Mouse (Mus musculus): ENCODE measurements at regions not wholly inside any gene's neighbourhood (a gene's known extent, or its start where the extent isn't known, plus 50 kb on each side); places are given as distances from the start of the nearest gene placed in this dataset.
A peak's percentile ranks its signal among the peaks of the same experiment; 100 is the strongest.

DNA sequence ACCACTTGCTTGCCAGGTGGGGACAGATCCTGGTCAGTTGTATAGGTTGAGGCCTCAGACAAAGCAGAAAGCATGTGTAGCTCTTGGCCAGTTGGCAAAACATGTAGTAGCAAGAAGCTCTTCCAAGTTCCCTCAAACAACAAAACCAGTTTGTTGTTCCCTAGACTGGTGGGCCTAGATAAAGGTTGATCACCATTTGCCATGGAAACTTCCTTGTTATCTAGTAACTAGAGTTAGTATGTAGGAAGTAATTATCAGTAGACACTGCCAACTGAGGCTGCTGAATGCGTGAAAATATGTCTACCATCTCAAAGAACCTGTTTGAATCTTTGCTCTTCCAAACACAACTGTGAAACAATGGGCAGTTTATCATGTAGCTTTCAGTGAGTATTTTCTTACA, 1098.7 kb downstream of the Pcdh18 start:
- 82% methylated on average over 1 of the region's 1 CpGs for WGBS
- Histone ChIP-seq H3K9me3 (ENCODE audit: control insufficient read depth, low read length) (no peaks in the 10 kb centered on the region), H3K27me3 (replicated peaks; ENCODE audit: control insufficient read depth, insufficient read depth, low read length) (no peaks in the 10 kb centered on the region), H3K27ac (ENCODE audit: low read length) (no peak overlapping the region), H3K9ac (ENCODE audit: low read depth, low read length) (no peak overlapping the region), H3K4me3 (ENCODE audit: low read length) (no peak overlapping the region), H3K4me2 (ENCODE audit: low read depth, low read length) (no peak overlapping the region), H3K36me3 (ENCODE audit: control insufficient read depth, insufficient read depth, low read length) (no peaks in the 10 kb centered on the region), H3K4me1 (ENCODE audit: control insufficient read depth, insufficient read depth, low read length) (no peaks in the 10 kb centered on the region)
- no peak for ATAC-seq

DNA sequence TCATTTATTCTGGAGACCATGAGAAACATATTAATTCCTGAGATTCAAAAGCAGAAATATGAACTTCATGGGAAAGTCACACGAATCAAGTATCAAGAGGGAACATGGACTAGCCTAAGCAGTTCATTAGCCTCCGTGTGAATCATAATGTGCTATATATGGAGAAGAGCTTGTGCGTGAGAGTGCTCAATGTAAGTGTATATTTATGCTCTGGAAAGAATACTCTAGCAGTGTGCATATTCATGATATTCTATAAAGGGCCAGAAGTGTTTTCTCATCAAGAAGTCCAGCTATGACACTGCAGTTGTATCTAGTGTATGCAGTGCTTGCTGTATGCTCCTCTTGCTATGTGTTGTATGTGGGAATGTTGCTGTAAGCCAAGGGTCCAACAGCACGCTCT, 1102.0 kb downstream of the Pcdh18 start:
- H3K4me1 ChIP-seq (ENCODE audit: control insufficient read depth, insufficient read depth, low read length): no peaks in the 10 kb centered on the region
- 79% methylated on average over 4 of the region's 4 CpGs for WGBS
- H3K4me3 ChIP-seq (ENCODE audit: low read length): no peak overlapping the region
- no peak for ATAC-seq
- H3K27me3 ChIP-seq (replicated peaks; ENCODE audit: control insufficient read depth, insufficient read depth, low read length): no peaks in the 10 kb centered on the region
- H3K4me2 ChIP-seq (ENCODE audit: low read depth, low read length): no peak overlapping the region
- no peaks in the 10 kb centered on the region for H3K9me3 ChIP-seq (ENCODE audit: control insufficient read depth, low read length)
- no peak overlapping the region for H3K27ac ChIP-seq (ENCODE audit: low read length)
- no peaks in the 10 kb centered on the region for H3K36me3 ChIP-seq (ENCODE audit: control insufficient read depth, insufficient read depth, low read length)
- H3K9ac ChIP-seq (ENCODE audit: low read depth, low read length): no peak overlapping the region

DNA sequence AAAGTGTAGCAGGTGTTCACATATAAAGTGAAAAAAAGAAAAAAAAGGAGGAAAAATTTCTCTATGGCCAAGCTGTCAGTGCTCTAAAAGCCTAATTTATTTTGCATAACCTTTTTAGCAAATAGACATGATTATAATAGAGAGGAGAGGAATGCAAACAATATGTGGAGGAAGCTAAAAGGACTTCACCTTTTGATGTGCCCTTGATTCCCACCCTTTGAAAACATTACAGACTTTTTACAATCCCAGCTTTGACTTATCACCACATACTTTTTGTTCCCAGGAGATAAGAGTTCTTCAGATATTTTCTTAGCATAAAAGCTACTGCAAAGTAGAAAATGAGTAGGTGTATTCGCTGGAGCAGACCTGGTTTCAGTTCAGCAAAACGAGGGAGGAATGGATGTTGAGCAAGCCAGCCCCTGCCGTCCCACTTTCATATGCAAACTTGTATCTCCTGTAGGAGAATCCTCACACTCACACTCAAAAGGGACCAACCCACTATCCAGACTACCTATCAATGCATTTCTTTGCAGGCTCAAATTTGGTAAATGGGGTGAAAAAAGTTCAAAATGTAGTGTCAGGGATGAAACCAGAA, 1125.1 kb downstream of the Pcdh18 start:
- Histone ChIP-seq H3K36me3 (ENCODE audit: control insufficient read depth, insufficient read depth, low read length) (no peaks in the 10 kb centered on the region), H3K4me1 (ENCODE audit: control insufficient read depth, insufficient read depth, low read length) (no peaks in the 10 kb centered on the region), H3K4me2 (ENCODE audit: low read depth, low read length) (no peak overlapping the region), H3K9me3 (ENCODE audit: control insufficient read depth, low read length) (no peaks in the 10 kb centered on the region), H3K9ac (ENCODE audit: low read depth, low read length) (no peak overlapping the region), H3K4me3 (ENCODE audit: low read length) (no peak overlapping the region), H3K27me3 (replicated peaks; ENCODE audit: control insufficient read depth, insufficient read depth, low read length) (no peaks in the 10 kb centered on the region), H3K27ac (ENCODE audit: low read length) (0 out of 2 replicates have a peak overlapping the region, but pooled peaks have one; percentile 5)
- peak; percentile 63 for ATAC-seq
- 33% methylated on average over 3 of the region's 3 CpGs for whole genome bisulfite sequencing

DNA sequence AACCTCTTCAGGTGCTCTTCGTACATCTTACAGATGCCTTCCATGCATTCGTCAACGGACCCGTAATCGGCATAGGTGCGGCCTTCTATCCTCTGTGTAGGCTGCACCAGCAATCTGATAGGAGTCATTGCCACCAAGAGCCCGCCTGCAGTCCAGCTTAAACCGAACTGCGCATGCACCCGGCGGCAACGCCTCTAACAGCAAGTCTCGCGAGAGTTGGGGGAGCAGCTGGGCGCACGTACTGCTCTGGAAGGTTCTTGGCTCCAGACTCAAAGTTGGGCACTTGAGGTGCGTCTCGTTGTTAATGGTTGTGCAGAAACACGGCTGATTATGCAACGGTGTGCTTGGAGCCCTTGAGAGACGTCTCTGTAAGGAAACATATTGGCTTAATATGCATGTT, 1148.2 kb downstream of the Pcdh18 start:
- Histone ChIP-seq H3K36me3 (ENCODE audit: control insufficient read depth, insufficient read depth, low read length) (no peaks in the 10 kb centered on the region), H3K4me2 (ENCODE audit: low read depth, low read length) (no peak overlapping the region), H3K9ac (ENCODE audit: low read depth, low read length) (no peak overlapping the region), H3K4me1 (ENCODE audit: control insufficient read depth, insufficient read depth, low read length) (no peaks in the 10 kb centered on the region), H3K27ac (ENCODE audit: low read length) (no peak overlapping the region), H3K4me3 (ENCODE audit: low read length) (no peak overlapping the region), H3K9me3 (ENCODE audit: control insufficient read depth, low read length) (no peaks in the 10 kb centered on the region), H3K27me3 (replicated peaks; ENCODE audit: control insufficient read depth, insufficient read depth, low read length) (no peaks in the 10 kb centered on the region)
- ATAC-seq: no peak
- WGBS: 95% methylated on average over 21 of the region's 21 CpGs

DNA sequence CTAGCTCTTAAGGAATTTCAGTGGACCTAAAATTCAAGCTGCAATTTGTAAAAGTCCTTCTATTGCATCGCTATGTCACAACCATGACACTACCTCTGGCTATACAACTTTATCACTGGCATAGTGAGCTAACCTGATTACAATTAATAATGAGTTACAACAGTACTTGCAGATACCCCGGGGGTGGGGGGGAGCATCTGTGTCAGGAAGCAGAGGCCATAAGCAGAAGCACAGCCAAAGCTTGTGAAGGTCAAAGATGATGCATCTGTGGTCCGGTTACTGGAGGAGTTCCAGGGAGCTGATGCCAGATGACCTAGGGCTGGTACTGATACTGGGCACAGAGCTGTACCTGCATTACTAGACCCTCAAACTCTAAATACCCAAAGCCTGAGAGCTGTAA, 1152.3 kb downstream of the Pcdh18 start:
- H3K9me3 ChIP-seq (ENCODE audit: control insufficient read depth, low read length): no peaks in the 10 kb centered on the region

DNA sequence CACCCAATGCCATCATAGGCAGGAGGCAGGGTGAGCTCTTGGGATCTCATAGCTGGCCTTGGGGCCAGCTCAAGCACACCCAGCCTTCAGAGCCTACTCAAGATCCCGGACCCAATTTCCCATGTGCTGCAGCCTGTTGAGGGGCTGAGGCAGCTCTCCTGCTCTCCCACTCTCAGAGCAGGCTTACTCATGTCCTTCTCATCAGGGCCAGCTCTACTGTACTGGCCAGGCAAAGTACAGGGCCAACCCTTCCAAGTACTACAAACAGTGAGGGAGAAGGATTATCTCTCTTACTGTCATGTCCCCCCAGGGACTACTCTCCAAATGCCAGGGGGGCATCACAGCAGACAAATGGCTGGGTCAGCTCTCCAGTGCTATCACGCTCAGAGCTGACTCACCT, 1169.8 kb downstream of the Pcdh18 start:
- no peaks in the 10 kb centered on the region for H3K36me3 ChIP-seq (ENCODE audit: control insufficient read depth, insufficient read depth, low read length)
- no peak overlapping the region for H3K9ac ChIP-seq (ENCODE audit: low read depth, low read length)
- H3K27me3 ChIP-seq (replicated peaks; ENCODE audit: control insufficient read depth, insufficient read depth, low read length): no peaks in the 10 kb centered on the region
- no peak overlapping the region for H3K27ac ChIP-seq (ENCODE audit: low read length)
- ATAC-seq: no peak
- no peak overlapping the region for H3K4me2 ChIP-seq (ENCODE audit: low read depth, low read length)
- peaks cover 6% of the 10 kb centered on the region; the same call in 1 of the 2 replicates for H3K4me1 ChIP-seq (ENCODE audit: control insufficient read depth, insufficient read depth, low read length)
- H3K9me3 ChIP-seq (ENCODE audit: control insufficient read depth, low read length): no peaks in the 10 kb centered on the region
- WGBS: 88% methylated on average over 2 of the region's 2 CpGs
- no peak overlapping the region for H3K4me3 ChIP-seq (ENCODE audit: low read length)

More for the DNA sequence above, 1152.3 kb downstream of the Pcdh18 start:
- Histone ChIP-seq H3K4me1 (ENCODE audit: control insufficient read depth, insufficient read depth, low read length) (no peaks in the 10 kb centered on the region), H3K27me3 (replicated peaks; ENCODE audit: control insufficient read depth, insufficient read depth, low read length) (no peaks in the 10 kb centered on the region), H3K9ac (ENCODE audit: low read depth, low read length) (no peak overlapping the region), H3K4me2 (ENCODE audit: low read depth, low read length) (no peak overlapping the region), H3K36me3 (ENCODE audit: control insufficient read depth, insufficient read depth, low read length) (no peaks in the 10 kb centered on the region), H3K27ac (ENCODE audit: low read length) (no peak overlapping the region), H3K4me3 (ENCODE audit: low read length) (no peak overlapping the region)
- no peak for ATAC-seq
- 84% methylated on average over 3 of the region's 3 CpGs for WGBS

DNA sequence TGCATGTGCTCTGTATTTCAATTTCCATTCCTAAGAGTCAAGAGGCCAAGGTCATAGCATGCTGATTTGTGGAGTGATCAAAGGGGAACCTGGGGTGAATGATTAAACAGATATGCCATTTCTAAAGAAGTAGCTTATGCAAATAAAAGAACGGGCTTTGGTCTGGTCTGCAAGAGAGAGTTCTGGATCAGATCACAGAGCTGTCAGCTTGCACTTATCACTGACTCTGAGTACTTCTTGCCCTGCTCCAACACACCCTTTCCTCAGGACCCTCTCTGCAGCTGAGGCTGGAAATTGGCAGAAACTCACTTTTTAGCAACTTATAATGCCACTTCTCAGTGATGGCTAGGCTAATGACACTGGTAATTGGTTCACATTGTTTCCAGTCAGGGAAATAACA, 1171.0 kb downstream of the Pcdh18 start:
- no peaks in the 10 kb centered on the region for H3K27me3 ChIP-seq (replicated peaks; ENCODE audit: control insufficient read depth, insufficient read depth, low read length)
- no peaks in the 10 kb centered on the region for H3K9me3 ChIP-seq (ENCODE audit: control insufficient read depth, low read length)
- no peaks in the 10 kb centered on the region for H3K36me3 ChIP-seq (ENCODE audit: control insufficient read depth, insufficient read depth, low read length)
- no peak overlapping the region for H3K4me2 ChIP-seq (ENCODE audit: low read depth, low read length)
- H3K27ac ChIP-seq (ENCODE audit: low read length): no peak overlapping the region
- WGBS: 12% methylated on average over 1 of the region's 1 CpGs
- H3K9ac ChIP-seq (ENCODE audit: low read depth, low read length): no peak overlapping the region
- H3K4me1 ChIP-seq (ENCODE audit: control insufficient read depth, insufficient read depth, low read length): peaks cover 6% of the 10 kb centered on the region; the same call in 1 of the 2 replicates
- ATAC-seq: peak; percentile 60; the same call in 1 of the 2 replicates
- no peak overlapping the region for H3K4me3 ChIP-seq (ENCODE audit: low read length)

DNA sequence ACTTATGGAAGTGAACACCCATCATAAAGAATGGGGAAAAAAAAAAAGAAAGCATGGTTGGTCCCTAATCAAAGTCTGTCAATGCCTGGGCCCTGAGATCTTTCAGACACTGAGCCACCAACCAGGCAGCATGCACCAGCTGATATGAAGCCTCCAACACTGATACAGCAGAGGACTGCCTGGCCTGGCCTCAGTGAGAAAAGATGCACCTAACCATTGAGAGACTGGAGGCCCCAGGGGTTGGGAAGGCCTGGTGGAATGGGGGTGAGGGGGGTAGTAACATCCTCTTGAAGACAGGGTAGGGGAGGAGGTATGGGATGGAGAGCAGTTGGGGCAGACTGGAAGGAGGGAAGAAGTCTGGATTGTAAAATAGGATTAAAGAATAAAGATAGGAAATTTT, 1172.8 kb downstream of the Pcdh18 start:
- Histone ChIP-seq H3K4me1 (ENCODE audit: control insufficient read depth, insufficient read depth, low read length) (peaks cover 6% of the 10 kb centered on the region; the same call in 1 of the 2 replicates), H3K27me3 (replicated peaks; ENCODE audit: control insufficient read depth, insufficient read depth, low read length) (no peaks in the 10 kb centered on the region)
- no peak for ATAC-seq

DNA sequence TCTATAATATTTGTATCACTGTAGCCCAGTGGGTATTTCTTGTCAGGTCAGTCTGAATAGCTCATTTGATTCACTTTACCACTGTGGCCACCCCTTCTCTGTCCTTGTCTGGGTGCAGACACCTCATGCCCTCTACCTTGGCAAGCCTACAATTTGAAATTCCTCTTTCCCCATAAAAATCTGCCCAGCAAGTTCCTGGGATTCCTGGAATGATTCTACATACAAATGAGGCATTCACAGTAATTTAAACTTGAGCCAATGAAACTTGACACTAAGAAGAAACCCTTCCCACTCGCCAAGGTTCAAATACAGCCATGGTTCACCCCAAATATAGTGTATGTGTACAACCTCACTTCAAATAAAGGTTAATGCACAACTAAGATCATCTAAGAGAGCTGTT, 1174.6 kb downstream of the Pcdh18 start:
- Histone ChIP-seq H3K36me3 (ENCODE audit: control insufficient read depth, insufficient read depth, low read length) (no peaks in the 10 kb centered on the region), H3K9ac (ENCODE audit: low read depth, low read length) (no peak overlapping the region), H3K9me3 (ENCODE audit: control insufficient read depth, low read length) (no peaks in the 10 kb centered on the region), H3K4me1 (ENCODE audit: control insufficient read depth, insufficient read depth, low read length) (peaks cover 6% of the 10 kb centered on the region; the same call in 1 of the 2 replicates), H3K27me3 (replicated peaks; ENCODE audit: control insufficient read depth, insufficient read depth, low read length) (no peaks in the 10 kb centered on the region), H3K4me2 (ENCODE audit: low read depth, low read length) (no peak overlapping the region), H3K4me3 (ENCODE audit: low read length) (no peak overlapping the region), H3K27ac (ENCODE audit: low read length) (no peak overlapping the region)
- no peak for ATAC-seq
- 70% methylated on average over 1 of the region's 1 CpGs for WGBS

More for the DNA sequence above, 1172.8 kb downstream of the Pcdh18 start:
- no peak overlapping the region for H3K4me2 ChIP-seq (ENCODE audit: low read depth, low read length)
- no peak overlapping the region for H3K4me3 ChIP-seq (ENCODE audit: low read length)
- no peaks in the 10 kb centered on the region for H3K36me3 ChIP-seq (ENCODE audit: control insufficient read depth, insufficient read depth, low read length)
- no peak overlapping the region for H3K9ac ChIP-seq (ENCODE audit: low read depth, low read length)
- no peaks in the 10 kb centered on the region for H3K9me3 ChIP-seq (ENCODE audit: control insufficient read depth, low read length)
- no peak overlapping the region for H3K27ac ChIP-seq (ENCODE audit: low read length)

DNA sequence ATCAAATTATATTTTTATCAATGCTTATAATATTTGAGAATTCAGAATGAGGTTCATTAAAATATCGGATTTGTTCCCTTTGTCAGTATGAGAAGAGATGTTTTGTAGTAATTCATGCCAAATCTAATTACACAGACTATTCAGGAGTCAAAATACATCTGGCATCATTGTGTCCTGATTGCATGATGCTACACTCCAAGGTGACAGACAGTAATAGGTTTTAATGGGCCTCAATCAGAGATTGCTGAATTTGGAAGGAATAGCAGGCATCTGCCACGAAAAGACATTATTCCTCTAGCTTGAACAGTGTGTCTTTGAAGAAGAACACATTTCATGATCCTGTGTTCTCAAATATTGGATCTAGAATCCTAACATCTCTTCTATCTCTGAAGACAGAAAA, 1177.2 kb downstream of the Pcdh18 start:
- Histone ChIP-seq H3K9me3 (ENCODE audit: control insufficient read depth, low read length) (no peaks in the 10 kb centered on the region), H3K4me1 (ENCODE audit: control insufficient read depth, insufficient read depth, low read length) (no peaks in the 10 kb centered on the region), H3K4me3 (ENCODE audit: low read length) (no peak overlapping the region), H3K27ac (ENCODE audit: low read length) (no peak overlapping the region), H3K4me2 (ENCODE audit: low read depth, low read length) (no peak overlapping the region), H3K27me3 (replicated peaks; ENCODE audit: control insufficient read depth, insufficient read depth, low read length) (no peaks in the 10 kb centered on the region), H3K9ac (ENCODE audit: low read depth, low read length) (no peak overlapping the region), H3K36me3 (ENCODE audit: control insufficient read depth, insufficient read depth, low read length) (no peaks in the 10 kb centered on the region)
- ATAC-seq: no peak
- 80% methylated on average over 2 of the region's 2 CpGs for WGBS

Data from intestine, embryonic 16.5 days (tissue).